Mouse (Mus musculus) myocyte (in vitro differentiated cells): ENCODE results near the gene Celf2.

Source experiments
- E2F4 ChIP-seq: IDR thresholded peaks from one replicate; pipeline ENCODE4 v1.6.1; 2011; ENCODE audit warnings: mild to moderate bottlenecking, control low read depth, moderate library complexity; ENCODE audit not compliant: insufficient read depth
- MYOG ChIP-seq, 3 experiments: IDR thresholded peaks; one replicate each; pipeline ENCODE4 v1.6.1; 2011; ENCODE audit warnings: control low read depth in 2 of 3, low read depth in 2 of 3, mild to moderate bottlenecking in 2 of 3; ENCODE audit not compliant: insufficient read length in 2 of 3, control insufficient read depth in 1 of 3, insufficient read depth in 1 of 3
- POLR2A ChIP-seq: IDR thresholded peaks from one replicate; pipeline ENCODE4 v1.6.1; 2011; ENCODE audit warnings: low read depth, mild to moderate bottlenecking, control low read depth, moderate library complexity; ENCODE audit not compliant: insufficient read length
- SRF ChIP-seq: IDR thresholded peaks from one replicate; pipeline ENCODE4 v1.6.1; 2011; ENCODE audit warnings: low read depth; ENCODE audit not compliant: control insufficient read depth, insufficient read length
- TCF12 ChIP-seq: IDR thresholded peaks from one replicate; pipeline ENCODE4 v1.6.1; 2011; ENCODE audit warnings: mild to moderate bottlenecking, control low read depth; ENCODE audit not compliant: poor library complexity, insufficient read depth, severe bottlenecking

DNA sequence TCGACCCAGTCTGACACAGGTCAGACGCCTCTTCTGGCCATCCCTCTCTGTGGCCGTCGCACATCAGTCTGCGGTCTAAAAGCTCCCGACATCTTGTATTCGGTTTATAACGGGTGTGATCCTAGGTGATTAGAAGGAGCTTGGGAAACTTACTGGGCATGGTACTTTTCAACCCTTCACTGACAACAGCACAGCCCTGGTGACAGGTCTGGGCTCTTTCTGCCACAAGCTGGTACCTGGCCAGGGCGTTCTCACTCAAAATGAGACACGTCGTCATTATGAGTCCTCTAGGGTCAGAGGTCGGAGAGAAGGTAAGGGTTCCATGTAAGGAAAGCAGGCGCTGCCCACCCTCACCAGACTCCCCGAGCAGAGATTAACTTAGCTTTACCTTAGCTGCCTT, 915.6 kb downstream of the Celf2 start:
- TF ChIP-seq SRF = no peak
- TF ChIP-seq POLR2A = no peak
- TF ChIP-seq TCF12 = no peak
- no peak for TF ChIP-seq E2F4
- TF ChIP-seq MYOG (IDR thresholded peaks at IDR 0.05; ENCODE audit: control insufficient read depth in 1 of 3, insufficient read depth in 1 of 3, insufficient read length in 2 of 3, low read depth in 2 of 3) = no peak
